Mouse (Mus musculus) kidney, postnatal 4 days (tissue): ENCODE measurements around the gene Nme6.

Experiments used
- DNase-seq, 2 experiments: peaks; one replicate each; pipeline ENCODE4 v3.0.0; 2021; ENCODE audit warnings: mixed read lengths in 2 of 2

The Nme6 gene

DNA sequence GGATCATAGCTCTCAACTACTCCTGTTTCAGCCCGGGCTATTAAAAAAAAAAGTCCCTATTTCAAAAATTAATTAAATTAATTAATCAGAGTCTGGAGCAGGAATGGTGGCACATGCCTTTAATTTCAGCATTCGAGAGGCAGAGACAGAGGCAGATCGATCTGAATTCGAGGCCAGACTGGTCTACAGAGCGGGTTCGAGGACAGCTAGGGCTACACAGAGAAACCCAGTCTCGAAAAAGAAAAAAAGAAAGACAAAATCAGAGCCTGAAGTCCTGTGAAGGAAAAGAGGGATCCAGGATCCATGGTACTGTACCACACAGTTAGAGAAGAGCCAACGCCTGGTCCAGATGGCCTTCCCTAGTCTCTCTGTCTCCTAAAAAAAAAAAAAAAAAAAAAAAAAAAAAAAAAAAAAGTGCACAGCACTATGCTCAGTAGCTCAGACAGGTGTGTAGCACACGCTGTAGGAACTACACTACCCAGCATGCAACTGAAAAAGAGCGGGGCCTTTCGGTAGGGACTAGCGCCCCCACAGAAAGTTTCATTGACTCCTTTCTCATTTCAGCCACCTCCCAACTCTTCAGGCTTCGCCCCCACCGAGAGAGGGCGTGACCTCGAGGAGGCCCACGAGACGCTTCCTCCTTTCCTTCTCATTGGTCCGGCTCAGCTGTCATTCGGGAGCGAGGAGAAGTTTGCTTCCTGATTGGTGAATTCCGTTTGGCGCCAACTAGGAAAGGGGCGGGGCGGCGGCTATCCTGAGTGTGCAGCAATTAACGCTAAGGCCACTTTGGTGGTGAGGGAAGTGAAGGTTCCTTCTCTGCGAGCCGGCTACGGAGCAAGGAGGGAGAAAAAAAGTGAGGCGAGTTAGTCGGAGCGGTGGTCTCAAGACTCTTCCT is 42.5 kb downstream of the Nme6 start, which contains the start of gene Cdc25a:
Gene Cdc25a (plus strand): TSS at position 783 of the 895 bp plus-strand sequence.
- DNase-seq, result peak; percentile 99

DNA sequence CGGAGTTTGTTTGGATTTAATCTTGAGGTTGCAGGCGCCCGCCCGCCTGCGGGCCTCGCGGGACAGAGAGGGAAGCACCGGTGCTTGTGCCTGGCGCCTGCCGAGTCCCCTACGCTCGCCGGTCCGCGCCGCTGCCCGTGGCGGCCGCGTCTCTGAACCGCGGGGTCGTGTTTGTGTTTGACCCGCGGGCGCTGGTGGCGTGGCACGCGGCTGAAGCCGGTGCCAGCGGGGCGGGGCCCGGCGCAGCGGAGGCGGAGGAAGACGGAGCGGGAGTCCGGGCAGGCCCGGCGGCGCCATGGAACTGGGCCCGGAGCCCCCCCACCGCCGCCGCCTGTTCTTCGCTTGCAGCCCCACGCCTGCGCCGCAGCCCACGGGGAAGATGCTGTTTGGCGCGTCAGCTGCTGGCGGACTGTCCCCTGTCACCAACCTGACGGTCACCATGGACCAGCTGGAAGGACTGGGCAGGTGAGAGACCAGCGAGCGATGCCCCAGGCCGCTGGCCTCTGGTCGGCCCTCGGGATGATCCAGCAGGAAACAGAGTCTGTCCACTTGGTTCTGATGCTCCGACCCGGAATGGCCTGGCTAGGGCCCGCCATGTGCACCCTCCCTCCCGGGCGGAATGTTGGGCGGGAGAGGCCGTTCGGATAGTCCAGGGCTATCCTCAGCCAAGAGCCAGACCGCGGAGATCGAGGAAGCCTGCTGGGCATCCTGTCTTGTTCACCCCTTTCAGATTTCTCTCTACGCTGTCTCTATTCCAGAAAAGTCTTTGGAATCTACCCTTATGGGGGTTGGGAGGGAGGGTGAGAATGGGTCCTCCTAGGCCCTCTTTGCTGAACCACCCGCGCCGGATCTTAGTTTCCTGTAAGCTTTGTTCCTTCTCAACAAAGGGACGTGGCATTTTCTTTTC is 43.4 kb downstream of the Nme6 start:
- peak; percentile 74 to 84 for DNase-seq

DNA sequence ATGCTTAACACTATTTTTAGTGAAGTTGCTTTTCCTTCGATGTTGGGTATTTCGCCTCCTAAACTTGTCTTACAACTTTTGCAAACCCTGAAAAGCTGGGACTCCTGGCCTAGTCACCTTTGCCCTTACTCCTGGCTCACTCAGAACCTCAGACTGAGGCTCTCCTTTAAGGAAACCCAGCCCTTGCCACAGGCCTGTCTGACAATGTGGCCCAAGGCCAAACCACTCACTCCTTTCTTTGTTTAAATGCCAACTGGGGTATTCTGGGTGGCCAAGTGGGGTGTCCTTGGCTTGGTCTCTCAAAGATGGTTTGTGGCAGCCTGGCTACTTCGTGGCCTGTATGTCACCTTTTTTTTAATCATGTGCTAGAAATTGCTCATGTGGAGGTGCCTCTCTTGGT is 44.2 kb downstream of the Nme6 start:
- peak in 1 of 2 experiments; percentile 28 for DNase-seq

DNA sequence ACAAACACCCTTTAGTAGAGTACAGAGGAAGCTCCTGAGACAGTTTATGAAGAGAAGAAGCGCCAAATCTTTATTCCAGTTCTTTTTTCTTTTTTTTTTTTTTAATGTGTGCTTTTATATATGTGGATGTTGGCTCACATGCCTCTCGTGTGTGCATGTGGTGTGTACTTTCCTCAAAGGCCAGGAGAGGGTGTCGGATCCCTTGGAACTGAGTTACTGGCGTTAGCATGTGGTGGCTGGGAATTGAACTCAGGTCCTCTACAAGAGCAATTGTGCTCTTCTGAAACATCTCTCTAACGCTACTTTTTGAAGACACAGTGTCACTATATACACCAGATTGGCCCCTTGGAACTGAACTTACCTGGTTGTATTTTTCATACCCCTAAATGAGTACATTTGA is 45.1 kb downstream of the Nme6 start:
- no peak for DNase-seq

DNA sequence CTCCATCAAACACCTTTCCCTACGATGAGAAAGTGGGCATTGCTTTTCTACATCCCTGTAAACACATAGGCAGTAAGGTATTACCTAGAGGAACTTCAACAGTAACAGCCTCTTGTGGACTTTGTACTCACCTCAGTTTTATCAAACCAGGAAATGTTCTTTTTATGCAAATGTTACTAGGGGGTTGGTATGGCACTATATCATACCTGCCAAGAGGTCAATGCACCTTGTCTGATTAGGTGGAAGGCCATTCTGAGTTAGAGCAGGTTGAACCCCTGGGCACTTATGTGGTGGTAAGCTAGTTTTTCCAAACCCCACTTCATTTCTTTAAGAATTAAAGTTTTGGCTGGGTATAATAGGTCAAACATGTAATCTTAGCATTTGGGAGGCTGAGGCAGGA is 46.8 kb downstream of the Nme6 start:
- no peak for DNase-seq

DNA sequence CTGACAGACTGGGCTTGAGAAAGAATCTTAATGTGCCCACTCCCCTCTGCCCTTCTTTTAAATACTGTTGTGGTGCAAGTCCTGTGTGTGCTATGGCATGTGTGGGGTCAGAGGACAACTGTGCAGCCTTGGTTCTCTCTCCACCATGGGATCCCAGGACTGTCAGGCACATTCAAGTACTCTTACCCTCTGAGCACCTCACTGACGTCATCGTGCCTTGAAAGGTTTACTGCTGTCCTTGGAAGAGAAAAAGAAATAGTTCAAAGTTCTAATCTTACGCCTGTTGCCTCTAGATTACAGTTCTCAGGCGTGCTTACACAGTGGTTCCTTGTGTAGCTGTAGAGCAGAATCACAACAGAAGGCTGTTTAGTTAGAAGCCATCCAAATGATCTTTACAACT is 53.7 kb downstream of the Nme6 start:
- DNase-seq, result no peak

DNA sequence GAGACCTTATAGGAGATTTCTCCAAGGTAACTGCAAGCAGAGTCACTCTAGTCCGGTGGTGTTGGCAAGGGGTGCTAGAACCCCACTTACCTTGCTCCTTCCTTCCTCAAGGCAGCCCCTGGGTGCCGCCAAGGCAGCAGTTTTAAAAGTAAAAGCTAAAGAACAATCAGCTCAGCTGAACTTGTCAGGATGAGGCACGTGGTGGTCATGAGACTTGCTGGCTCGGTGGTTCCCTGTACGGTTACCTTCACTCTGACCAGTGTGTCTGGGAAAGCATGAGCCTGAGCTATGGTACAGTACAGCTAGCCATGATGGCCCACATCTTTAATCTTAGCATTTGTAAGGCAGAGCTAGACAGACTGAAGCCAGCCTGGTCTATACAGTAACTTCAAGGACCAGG is 54.8 kb downstream of the Nme6 start:
- no peak for DNase-seq

DNA sequence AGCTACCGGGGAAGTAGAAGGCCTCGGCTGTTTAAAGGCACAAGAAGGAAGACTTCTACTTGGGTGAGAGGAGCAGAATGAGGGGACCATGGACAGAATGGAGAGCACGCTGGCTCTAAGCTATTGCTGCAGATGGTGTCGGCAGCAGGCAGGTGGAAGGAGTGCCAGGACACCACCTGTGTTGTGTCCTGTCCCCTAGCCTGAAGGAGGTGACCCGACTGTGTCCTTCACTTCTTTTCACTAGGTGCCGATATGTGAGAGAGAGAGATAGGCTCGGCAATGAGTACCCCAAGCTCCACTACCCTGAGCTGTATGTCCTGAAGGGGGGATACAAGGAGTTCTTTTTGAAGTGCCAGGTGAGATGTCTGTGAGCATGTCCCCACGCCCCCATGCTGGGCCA is 59.0 kb downstream of the Nme6 start:
- no peak for DNase-seq
